Mouse (Mus musculus): ENCODE results near the gene Pfkm. TPM values are rescaled to one million over a fixed set of nuclear protein-coding genes. Genes with fewer than 3 reads are reported as not detected.

The Pfkm gene
- total RNA-seq, 2 experiments from 2014 or later: 333 to 349 TPM

GRCm38 (mm10) chr15:98154631-98155030 lies 62.2 kb downstream of the Pfkm start:
- H3K4me3 ChIP-seq: no peak overlapping the region
- H3K27ac ChIP-seq: no peak overlapping the region
- TF ChIP-seq CTCF (conservative IDR thresholded peaks at IDR 0.05): peak; percentile 14
- no peak for DNase-seq (ENCODE audit: low spot score in 2 of 2)

GRCm38 (mm10) chr15:98155272-98155671 lies 62.9 kb downstream of the Pfkm start:
- no peak for DNase-seq (ENCODE audit: low spot score in 2 of 2)
- Histone ChIP-seq H3K4me3 (no peak overlapping the region), H3K27ac (no peak overlapping the region)
- no peak for TF ChIP-seq CTCF (conservative IDR thresholded peaks at IDR 0.05)

- Histone ChIP-seq H3K4me3 (no peak overlapping the region), H3K27ac (no peak overlapping the region)
- DNase-seq (ENCODE audit: low spot score in 2 of 2): no peak
- TF ChIP-seq CTCF (conservative IDR thresholded peaks at IDR 0.05): no peak
These were observed 63.6 kb downstream of the Pfkm start for GRCm38 (mm10) chr15:98155944-98156343.

GRCm38 (mm10) chr15:98157253-98157652 lies 64.9 kb downstream of the Pfkm start:
- Histone ChIP-seq H3K4me3 (no peak overlapping the region), H3K27ac (no peak overlapping the region)
- TF ChIP-seq CTCF (conservative IDR thresholded peaks at IDR 0.05): no peak
- no peak for DNase-seq (ENCODE audit: low spot score in 2 of 2)

GRCm38 (mm10) chr15:98161026-98161805 lies 68.8 kb downstream of the Pfkm start:
- Histone ChIP-seq H3K4me3 (no peak overlapping the region), H3K27ac (no peak overlapping the region)
- DNase-seq (ENCODE audit: low spot score in 2 of 2): no peak
- no peak for TF ChIP-seq CTCF (conservative IDR thresholded peaks at IDR 0.05)

- DNase-seq (ENCODE audit: low spot score in 2 of 2): no peak
- Histone ChIP-seq H3K4me3 (no peak overlapping the region), H3K27ac (no peak overlapping the region)
- no peak for TF ChIP-seq CTCF (conservative IDR thresholded peaks at IDR 0.05)
These were observed 70.2 kb downstream of the Pfkm start for GRCm38 (mm10) chr15:98162561-98162960.

GRCm38 (mm10) chr15:98165525-98165924 lies 73.1 kb downstream of the Pfkm start, which contains the start of gene Asb8:
TSS of gene Asb8 (minus strand) at chr15:98165625.
- no peak for DNase-seq (ENCODE audit: low spot score in 2 of 2)
- no peak for TF ChIP-seq CTCF (conservative IDR thresholded peaks at IDR 0.05)
- H3K4me3 ChIP-seq: no peak within 1 kb of the TSS

GRCm38 (mm10) chr15:98166963-98167644 lies 74.7 kb downstream of the Pfkm start, which contains the start of gene Ccdc184:
TSS of gene Ccdc184 (plus strand) at chr15:98167158.
- TF ChIP-seq CTCF (conservative IDR thresholded peaks at IDR 0.05): no peak
- peak in 1 of 2 experiments; percentile 27 for DNase-seq (ENCODE audit: low spot score in 2 of 2)
- peak within 1 kb of the TSS; percentile 93 for H3K27ac ChIP-seq
- peak within 1 kb of the TSS; percentile 80 for H3K4me3 ChIP-seq

More at GRCm38 (mm10) chr15:98165525-98165924, 73.1 kb downstream of the Pfkm start, which contains the start of gene Asb8:
- no peak within 1 kb of the TSS for H3K27ac ChIP-seq

GRCm38 (mm10) chr15:98167645-98168621 lies 75.5 kb downstream of the Pfkm start:
- DNase-seq (ENCODE audit: low spot score in 2 of 2): peak; percentile 91 to 96
- peak overlapping the region; percentile 93 for H3K27ac ChIP-seq
- peak overlapping the region; percentile 80 for H3K4me3 ChIP-seq
- no peak for TF ChIP-seq CTCF (conservative IDR thresholded peaks at IDR 0.05)

- TF ChIP-seq CTCF (conservative IDR thresholded peaks at IDR 0.05): no peak
- Histone ChIP-seq H3K27ac (0 out of 2 replicates have a peak overlapping the region, but pooled peaks have one; percentile 93), H3K4me3 (peak overlapping the region; percentile 80)
- DNase-seq (ENCODE audit: low spot score in 2 of 2): peak in 1 of 2 experiments; percentile 14
These were observed 76.2 kb downstream of the Pfkm start for GRCm38 (mm10) chr15:98168622-98169004.

GRCm38 (mm10) chr15:98170365-98170764 lies 78.0 kb downstream of the Pfkm start:
- TF ChIP-seq CTCF (conservative IDR thresholded peaks at IDR 0.05): peak; percentile 34
- DNase-seq (ENCODE audit: low spot score in 2 of 2): peak; percentile 50 to 61
- peak overlapping the region; percentile 36; the same call in 1 of the 2 replicates for H3K27ac ChIP-seq
- peak overlapping the region; percentile 80 for H3K4me3 ChIP-seq

- no peak for DNase-seq (ENCODE audit: low spot score in 2 of 2)
- H3K27ac ChIP-seq: no peak overlapping the region
- H3K4me3 ChIP-seq: no peak overlapping the region
These were observed 78.5 kb downstream of the Pfkm start for GRCm38 (mm10) chr15:98170917-98171316.

More at GRCm38 (mm10) chr15:98170917-98171316, 78.5 kb downstream of the Pfkm start:
- no peak for TF ChIP-seq CTCF (conservative IDR thresholded peaks at IDR 0.05)

All from layer of hippocampus, adult 2 months (tissue).